Mouse (Mus musculus) spleen, adult 2 months (tissue): ENCODE data around the gene Cacng5. TPM values are rescaled to one million over a fixed set of nuclear protein-coding genes. Genes with fewer than 3 reads are reported as not detected.
A peak's percentile ranks its signal among the peaks of the same experiment; 100 is the strongest.

Experiments used
- DNase-seq, 2 experiments: peaks; one replicate each; pipeline versions ENCODE4 v3.0.0 to v3.0.0-alpha.2; 2012 to 2021; ENCODE audit warnings: low spot score in 2 of 2, low read depth in 1 of 2
- H3K27ac ChIP-seq: fragments of 200-500 bp; 2 replicates; pipeline ENCODE4 v1.5.1; 2012; ENCODE audit warnings: low read length, inconsistent platforms; ENCODE audit not compliant: insufficient read depth
- H3K27me3 ChIP-seq: fragments of 200-500 bp; 2 replicates; pipeline ENCODE4 v1.6.1; 2012; ENCODE audit warnings: mild to moderate bottlenecking, moderate library complexity, low read length, inconsistent platforms; ENCODE audit not compliant: control insufficient read depth, insufficient read depth
- H3K36me3 ChIP-seq: fragments of 200-500 bp; 2 replicates; pipeline ENCODE4 v1.6.1; 2012; ENCODE audit warnings: mild to moderate bottlenecking, low read length, inconsistent platforms; ENCODE audit not compliant: control insufficient read depth, insufficient read depth
- H3K4me1 ChIP-seq: fragments of 200-500 bp; 2 replicates; pipeline ENCODE4 v1.6.1; 2011; ENCODE audit warnings: inconsistent platforms; ENCODE audit not compliant: control insufficient read depth, insufficient read depth, insufficient read length
- H3K4me3 ChIP-seq: fragments of 200-500 bp; 2 replicates; pipeline ENCODE4 v1.5.1; 2011; ENCODE audit warnings: mild to moderate bottlenecking, inconsistent platforms; ENCODE audit not compliant: insufficient read depth, insufficient read length; ENCODE audit errors: extremely low read depth
- CTCF ChIP-seq: fragments of 200-500 bp; IDR thresholded peaks from 2 replicates; pipeline ENCODE4 v1.5.1; 2011; ENCODE audit warnings: mild to moderate bottlenecking, inconsistent platforms; ENCODE audit not compliant: insufficient read depth, insufficient read length, insufficient replicate concordance; ENCODE audit errors: extremely low read depth
- POLR2A ChIP-seq: fragments of 200-500 bp; IDR thresholded peaks from 2 replicates; pipeline ENCODE4 v1.6.1; 2011; ENCODE audit warnings: low read depth, low read length, inconsistent platforms
- WGBS: fragments of 180-500 bp; shearing (Covaris S2); methylation state at CpG from one replicate; pipeline ENCODE4 v1.1.7; 2018; 5-methylcytosine and 5-hydroxymethylcytosine counted together
- polyA plus RNA-seq: library from polyadenylated mRNA; depleted of rRNA; stranded (reverse); fragments of >200 nt; gene quantifications from 2 replicates; pipeline ENCODE4 v1.2.3, GENCODE M21; 2012; rRNA removed

Cacng5 gene
- polyA plus RNA-seq, 1 experiment: not detected

DNA sequence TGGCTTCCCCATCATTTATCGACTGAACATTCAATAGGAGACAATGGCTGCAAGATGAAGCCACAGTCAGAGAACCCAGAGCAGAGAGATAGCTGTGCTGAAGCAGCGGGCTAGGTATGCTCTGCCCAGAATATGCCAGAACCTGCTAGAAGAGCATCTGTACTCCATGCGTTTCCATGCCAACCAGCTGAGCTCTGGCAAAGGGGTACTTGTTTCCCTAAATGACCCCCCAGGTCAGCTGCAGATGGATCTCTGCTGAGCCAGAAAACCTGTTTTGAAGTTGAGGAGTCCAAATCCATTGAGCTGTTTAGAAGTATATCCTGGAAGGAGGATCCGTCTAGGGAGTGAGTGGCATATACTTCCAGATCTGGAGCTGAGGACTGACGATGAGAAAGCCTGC is 53.1 kb downstream of the Cacng5 start:
- H3K27me3 ChIP-seq: no peaks in the 10 kb centered on the region
- no peaks in the 10 kb centered on the region for H3K4me1 ChIP-seq
- DNase-seq: no peak
- H3K27ac ChIP-seq: no peak overlapping the region
- H3K4me3 ChIP-seq: no peak overlapping the region
- 74% methylated on average over 5 of the region's 5 CpGs for WGBS
- H3K36me3 ChIP-seq: no peaks in the 10 kb centered on the region
- TF ChIP-seq CTCF (no peak), POLR2A (no peak)

DNA sequence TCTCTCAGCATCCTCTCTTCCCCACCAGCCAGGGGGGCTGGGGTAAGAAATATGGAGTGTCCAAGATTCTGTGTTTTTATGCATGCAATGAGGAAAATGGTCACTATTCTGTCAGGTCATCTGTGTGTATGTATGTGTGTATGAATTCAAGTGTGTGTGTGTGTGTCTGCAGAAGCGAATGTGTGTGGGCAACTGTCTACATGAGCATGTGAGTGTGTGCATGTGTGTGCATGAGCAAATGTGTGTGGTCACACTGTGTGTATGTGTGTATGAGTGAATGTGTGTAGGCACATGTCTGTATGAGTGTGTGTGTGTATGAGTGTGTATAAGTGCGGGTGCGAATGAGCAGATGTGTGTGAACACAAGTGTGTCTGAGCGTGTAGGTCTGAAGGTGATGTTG is 55.0 kb downstream of the Cacng5 start:
- no peak for DNase-seq
- Histone ChIP-seq H3K4me1 (no peaks in the 10 kb centered on the region), H3K27me3 (no peaks in the 10 kb centered on the region), H3K4me3 (no peak overlapping the region), H3K27ac (no peak overlapping the region), H3K36me3 (no peaks in the 10 kb centered on the region)
- TF ChIP-seq POLR2A (no peak), CTCF (no peak)
- 95% methylated on average over 4 of the region's 4 CpGs for WGBS

DNA sequence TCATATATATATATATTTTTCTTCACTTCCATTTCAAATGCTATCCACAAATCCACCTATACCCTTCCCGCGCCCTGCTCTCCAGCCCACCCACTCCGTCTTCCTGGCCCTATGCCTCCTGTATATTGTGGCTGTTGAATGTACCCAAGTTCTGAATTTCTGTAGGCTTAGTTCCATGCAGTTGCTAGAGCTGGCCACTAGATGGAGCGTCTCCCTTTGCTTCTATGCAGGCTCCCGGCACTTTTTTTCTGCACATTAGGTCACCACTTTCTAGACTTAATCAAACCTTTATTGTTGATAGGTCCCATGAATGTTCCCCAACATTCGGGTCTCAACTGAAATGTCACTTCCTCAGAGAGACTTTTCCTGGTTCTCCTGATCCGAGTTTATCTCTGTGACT is 55.6 kb downstream of the Cacng5 start:
- Histone ChIP-seq H3K4me1 (no peaks in the 10 kb centered on the region), H3K4me3 (no peak overlapping the region), H3K36me3 (no peaks in the 10 kb centered on the region), H3K27ac (no peak overlapping the region), H3K27me3 (no peaks in the 10 kb centered on the region)
- 21% methylated on average over 7 of the region's 7 CpGs for WGBS
- peak; percentile 8 to 14 for DNase-seq
- TF ChIP-seq CTCF: peak; percentile 29; the same call in 1 of the 2 replicates
- no peak for TF ChIP-seq POLR2A

GRCm38 (mm10) chr11:107853088-107853487 is 61.8 kb downstream of the Cacng5 start:
- Histone ChIP-seq H3K36me3 (no peaks in the 10 kb centered on the region), H3K27me3 (no peaks in the 10 kb centered on the region), H3K27ac (no peak overlapping the region), H3K4me1 (no peaks in the 10 kb centered on the region), H3K4me3 (no peak overlapping the region)
- TF ChIP-seq POLR2A (no peak), CTCF (no peak)
- 39% methylated on average over 1 of the region's 1 CpGs for WGBS
- DNase-seq: no peak

GRCm38 (mm10) chr11:107849621-107850020 is 65.2 kb downstream of the Cacng5 start:
- H3K27ac ChIP-seq: no peak overlapping the region
- no peaks in the 10 kb centered on the region for H3K4me1 ChIP-seq
- H3K36me3 ChIP-seq: no peaks in the 10 kb centered on the region
- no peaks in the 10 kb centered on the region for H3K27me3 ChIP-seq
- TF ChIP-seq POLR2A (no peak), CTCF (no peak)
- DNase-seq: no peak
- no peak overlapping the region for H3K4me3 ChIP-seq
- WGBS: 37% methylated on average over 10 of the region's 10 CpGs

GRCm38 (mm10) chr11:107844175-107844574 is 70.7 kb downstream of the Cacng5 start:
- DNase-seq: no peak
- Histone ChIP-seq H3K4me1 (no peaks in the 10 kb centered on the region), H3K27ac (no peak overlapping the region), H3K4me3 (no peak overlapping the region), H3K36me3 (no peaks in the 10 kb centered on the region), H3K27me3 (no peaks in the 10 kb centered on the region)
- TF ChIP-seq CTCF: no peak
- TF ChIP-seq POLR2A: no peak
- 80% methylated on average over 1 of the region's 1 CpGs for WGBS

DNA sequence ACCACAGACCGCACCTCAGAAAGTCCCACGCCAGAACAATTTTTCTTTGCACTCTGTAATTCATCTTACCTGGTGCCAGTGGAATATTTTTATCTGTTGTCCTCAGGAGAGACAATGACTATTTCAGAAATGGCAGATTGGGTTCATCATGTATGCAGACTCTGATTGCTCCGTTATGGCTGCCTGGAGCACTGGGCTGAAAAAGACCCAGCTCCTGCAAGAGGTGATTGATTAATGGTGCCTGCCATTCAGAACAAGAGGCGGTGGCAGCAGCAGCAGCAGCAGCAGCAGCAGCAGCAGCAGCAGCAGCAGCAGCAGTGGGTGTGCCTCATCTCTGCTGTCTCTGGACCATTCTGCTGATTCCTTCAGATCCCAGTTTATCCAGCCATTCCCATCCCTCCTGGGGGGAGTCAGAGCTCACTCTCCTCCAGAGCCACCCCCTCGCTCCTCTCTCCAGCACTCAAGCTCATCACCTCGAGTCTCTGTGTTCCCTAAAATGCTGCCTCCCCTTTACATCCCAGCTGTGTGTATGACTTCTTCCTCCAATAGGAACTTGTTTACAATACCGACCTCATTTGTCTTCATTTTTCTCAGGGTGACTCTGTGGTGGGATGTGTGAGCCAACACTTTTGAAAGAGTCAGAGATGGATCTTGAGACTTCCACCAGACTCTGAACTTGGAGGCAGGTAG is 81.4 kb downstream of the Cacng5 start:
- DNase-seq: no peak
- WGBS: 55% methylated on average over 7 of the region's 7 CpGs
- TF ChIP-seq CTCF (no peak), POLR2A (no peak)
- Histone ChIP-seq H3K27me3 (no peaks in the 10 kb centered on the region), H3K4me3 (no peak overlapping the region), H3K36me3 (no peaks in the 10 kb centered on the region), H3K4me1 (no peaks in the 10 kb centered on the region), H3K27ac (no peak overlapping the region)

Other genes with a start within 250 kb of the Cacng5 start
- gene Cacng1, start 198.5 kb downstream of the Cacng5 start, polyA plus RNA-seq: 0.33 and 0.39 TPM in 2 replicates
- gene Cacng4, start 120.5 kb downstream of the Cacng5 start, polyA plus RNA-seq: 0.12 and 0.59 TPM in 2 replicates